Mouse (Mus musculus): Measurements from ENCODE around the gene Ccdc62. TPM values are rescaled to one million over a fixed set of nuclear protein-coding genes. Genes with fewer than 3 reads are reported as not detected.

Gene Ccdc62
- total and polyA plus RNA-seq, 3 experiments: 7.5 to 13.4 TPM; not detected in 1

- H3K79me2 ChIP-seq (ENCODE audit: control insufficient read depth, insufficient read depth, low read length, poor library complexity): no peaks in the 10 kb centered on the region
- no peak for DNase-seq (ENCODE audit: low read depth, low spot score)
- H3K27ac ChIP-seq (ENCODE audit: control insufficient read depth, low read depth, low read length): no peak overlapping the region
- H3K4me3 ChIP-seq (ENCODE audit: control insufficient read depth in 1 of 2, insufficient read depth in 1 of 2, low read depth in 2 of 2, low read length in 2 of 2): no peak overlapping the region
- H3K36me3 ChIP-seq (ENCODE audit: control insufficient read depth in 1 of 2, insufficient read depth in 2 of 2, low read length in 2 of 2): peaks cover 0 to 17% of the 10 kb centered on the region in 2 experiments; a peak in 2 of 4 replicates
- no peak overlapping the region for H3K9ac ChIP-seq (ENCODE audit: control insufficient read depth, low read depth, low read length, poor library complexity, severe bottlenecking)
- no peaks in the 10 kb centered on the region for H3K9me3 ChIP-seq (replicated peaks; ENCODE audit: insufficient read depth, low read length)
- H3K4me1 ChIP-seq (ENCODE audit: control insufficient read depth in 1 of 2, insufficient read depth in 2 of 2, low read length in 2 of 2): peaks cover 3 to 21% of the 10 kb centered on the region in 2 experiments; a peak in 3 of 4 replicates
- TF ChIP-seq JUND (IDR thresholded peaks at IDR 0.05; ENCODE audit: low read depth, low read length): no peak
- TF ChIP-seq TCF12 (IDR thresholded peaks at IDR 0.05; ENCODE audit: low read depth, low read length): no peak
- no peak for TF ChIP-seq NELFE (IDR thresholded peaks at IDR 0.05; ENCODE audit: low read depth, low read length)
- no peak for TF ChIP-seq ZC3H11A (IDR thresholded peaks at IDR 0.05; ENCODE audit: low read depth, low read length)
- no peak for TF ChIP-seq CHD2 (IDR thresholded peaks at IDR 0.05; ENCODE audit: low read length)
- TF ChIP-seq POLR2A (IDR thresholded peaks at IDR 0.05; ENCODE audit: control insufficient read depth in 1 of 2, insufficient read depth in 1 of 2, low read depth in 1 of 2, low read length in 2 of 2, poor library complexity in 1 of 2): no peak
- TF ChIP-seq CTCF (IDR thresholded peaks at IDR 0.05 in 2 of 3, conservative IDR thresholded peaks at IDR 0.05 in 1 of 3; ENCODE audit: control insufficient read depth in 1 of 3, insufficient read depth in 1 of 3, low read depth in 2 of 3, low read length in 3 of 3, poor library complexity in 1 of 3, severe bottlenecking in 1 of 3): no peak
- no peak for TF ChIP-seq ZMIZ1 (IDR thresholded peaks at IDR 0.05; ENCODE audit: low read depth, low read length)
- no peak for TF ChIP-seq MAZ (IDR thresholded peaks at IDR 0.05; ENCODE audit: low read depth, low read length)
- no peak for TF ChIP-seq SIN3A (IDR thresholded peaks at IDR 0.05; ENCODE audit: low read length)
- TF ChIP-seq USF2 (IDR thresholded peaks at IDR 0.05; ENCODE audit: borderline replicate concordance in 1 of 2, insufficient read depth in 1 of 2, low read depth in 1 of 2, low read length in 2 of 2): no peak
- TF ChIP-seq HCFC1 (IDR thresholded peaks at IDR 0.05; ENCODE audit: low read depth, low read length): no peak
- no peak for TF ChIP-seq USF1 (IDR thresholded peaks at IDR 0.05; ENCODE audit: low read depth, low read length)
- no peak for TF ChIP-seq CHD1 (IDR thresholded peaks at IDR 0.05; ENCODE audit: low read depth, low read length)
- no peak for TF ChIP-seq RCOR1 (IDR thresholded peaks at IDR 0.05; ENCODE audit: low read depth, low read length)
- TF ChIP-seq MYB (IDR thresholded peaks at IDR 0.05; ENCODE audit: low read depth, low read length): no peak
- TF ChIP-seq MYC (IDR thresholded peaks at IDR 0.05; ENCODE audit: low read depth, low read length): no peak
- no peaks in the 10 kb centered on the region for H3K27me3 ChIP-seq (ENCODE audit: control insufficient read depth in 1 of 2, insufficient read depth in 2 of 2, low read length in 2 of 2)
Measured at GRCm38 (mm10) chr5:123896395-123896794, 34.1 kb upstream of the Ccdc62 start.

- Histone ChIP-seq H3K9ac (ENCODE audit: control insufficient read depth, low read depth, low read length, poor library complexity, severe bottlenecking) (peak overlapping the region; percentile 34), H3K4me1 (ENCODE audit: control insufficient read depth in 1 of 2, insufficient read depth in 2 of 2, low read length in 2 of 2) (peaks cover 2 to 21% of the 10 kb centered on the region in 2 experiments; a peak in 3 of 4 replicates), H3K9me3 (replicated peaks; ENCODE audit: insufficient read depth, low read length) (no peaks in the 10 kb centered on the region), H3K4me3 (ENCODE audit: control insufficient read depth in 1 of 2, insufficient read depth in 1 of 2, low read depth in 2 of 2, low read length in 2 of 2) (peak overlapping the region; percentile 36 to 39; a peak in 3 of 4 replicates), H3K27me3 (ENCODE audit: control insufficient read depth in 1 of 2, insufficient read depth in 2 of 2, low read length in 2 of 2) (no peaks in the 10 kb centered on the region), H3K36me3 (ENCODE audit: control insufficient read depth in 1 of 2, insufficient read depth in 2 of 2, low read length in 2 of 2) (peaks cover 0 to 17% of the 10 kb centered on the region in 2 experiments; a peak in 2 of 4 replicates), H3K27ac (ENCODE audit: control insufficient read depth, low read depth, low read length) (peak overlapping the region; percentile 4; the same call in 1 of the 2 replicates), H3K79me2 (ENCODE audit: control insufficient read depth, insufficient read depth, low read length, poor library complexity) (no peaks in the 10 kb centered on the region)
- TF ChIP-seq NRF1 (IDR thresholded peaks at IDR 0.05; ENCODE audit: insufficient read depth, low read depth, low read length, poor library complexity, severe bottlenecking): no peak
- TF ChIP-seq SIN3A (IDR thresholded peaks at IDR 0.05; ENCODE audit: low read length): peak; percentile 74
- TF ChIP-seq USF1 (IDR thresholded peaks at IDR 0.05; ENCODE audit: low read depth, low read length): peak; percentile 95
- TF ChIP-seq USF2 (IDR thresholded peaks at IDR 0.05; ENCODE audit: borderline replicate concordance in 1 of 2, insufficient read depth in 1 of 2, low read depth in 1 of 2, low read length in 2 of 2): peak; percentile 83 to 84
- peak; percentile 97 for TF ChIP-seq MAX (IDR thresholded peaks at IDR 0.05; ENCODE audit: low read length)
- TF ChIP-seq MXI1 (IDR thresholded peaks at IDR 0.05; ENCODE audit: low read depth, low read length): peak; percentile 90
- 0 out of 2 replicates have a peak, but pooled peaks have one; percentile 33 for TF ChIP-seq TBP (IDR thresholded peaks at IDR 0.05; ENCODE audit: low read depth, low read length)
- peak; percentile 78 for TF ChIP-seq BHLHE40 (IDR thresholded peaks at IDR 0.05; ENCODE audit: borderline replicate concordance, low read depth, low read length)
- peak; percentile 99 for TF ChIP-seq MYC (IDR thresholded peaks at IDR 0.05; ENCODE audit: low read depth, low read length)
- no peak for TF ChIP-seq ZC3H11A (IDR thresholded peaks at IDR 0.05; ENCODE audit: low read depth, low read length)
- no peak for TF ChIP-seq KAT2A (conservative IDR thresholded peaks at IDR 0.05; ENCODE audit: low read depth, low read length)
- TF ChIP-seq ZKSCAN1 (IDR thresholded peaks at IDR 0.05; ENCODE audit: low read depth, low read length): no peak
- peak in 1 of 2 experiments; percentile 57; a peak in 1 of 4 replicates for TF ChIP-seq POLR2A (IDR thresholded peaks at IDR 0.05; ENCODE audit: control insufficient read depth in 1 of 2, insufficient read depth in 1 of 2, low read depth in 1 of 2, low read length in 2 of 2, poor library complexity in 1 of 2)
- DNase-seq (ENCODE audit: low read depth, low spot score): peak; percentile 83
Measured at GRCm38 (mm10) chr5:123897352-123897751, 33.1 kb upstream of the Ccdc62 start.

Measured in MEL (cell line).